Mouse (Mus musculus): ENCODE measurements at regions not wholly inside any gene's neighbourhood (a gene's known extent, or its start where the extent isn't known, plus 50 kb on each side); places are given as distances from the start of the nearest gene placed in this dataset.

- DNase-seq (ENCODE audit: extremely low spot score in 1 of 2, low spot score in 1 of 2): peak; percentile 21 to 32
These were observed 1334.7 kb upstream of the Alcam start for GRCm38 (mm10) chr16:53788594-53788993.
